Mouse (Mus musculus): ENCODE data around the gene Gm28845.

GRCm38 (mm10) chr1:65122574-65123372 is 3.4 kb upstream of the Gm28845 start, which contains the start of gene D630023F18Rik:
- no peak for TF ChIP-seq CTCF (IDR thresholded peaks at IDR 0.05; ENCODE audit: low read depth, low read length)
- no peak for TF ChIP-seq POLR2AphosphoS5 (IDR thresholded peaks at IDR 0.05; ENCODE audit: insufficient replicate concordance, low read depth, low read length)

All from G1E (cell line).